Comparison of ENCODE assay signal across 1 mouse cellular context in genomic region chr11:115403338-115404124, GRCm38 (mm10).
TF ChIP-seq lines count a peak whose summit lies in the region.

Gene Mrpl58, plus strand, starts transcription at chr11:115403752.

TF ChIP-seq in CH12.LX, 34 proteins besides CTCF, POLR2A, EP300 and RAD21 (continued from another document):
- TF ChIP-seq TBP (conservative IDR thresholded peaks at IDR 0.05; ENCODE audit: low read depth, low read length) = peak; percentile 79; the same call in 1 of the 2 replicates
- TF ChIP-seq JUN (IDR thresholded peaks at IDR 0.05; ENCODE audit: insufficient read depth, low read depth, low read length) = no peak
- TF ChIP-seq ETS1 (conservative IDR thresholded peaks at IDR 0.05; ENCODE audit: low read depth, low read length) = peak; percentile 19
- no peak for TF ChIP-seq ZNF384 (IDR thresholded peaks at IDR 0.05; ENCODE audit: low read depth, low read length)
- TF ChIP-seq HCFC1 (IDR thresholded peaks at IDR 0.05; ENCODE audit: low read depth, low read length) = peak; percentile 97
- TF ChIP-seq ZC3H11A (IDR thresholded peaks at IDR 0.05; ENCODE audit: low read depth, low read length) = no peak
- peak; percentile 77 for TF ChIP-seq IRF4 (IDR thresholded peaks at IDR 0.05; ENCODE audit: low read depth, low read length)
- TF ChIP-seq ZMIZ1 (IDR thresholded peaks at IDR 0.05; ENCODE audit: low read depth, low read length) = peak; percentile 93; the same call in 1 of the 2 replicates
- peak; percentile 92; the same call in 1 of the 2 replicates for TF ChIP-seq KAT2A (IDR thresholded peaks at IDR 0.05; ENCODE audit: insufficient replicate concordance, low read length)
- 0 out of 2 replicates have a peak, but pooled peaks have one; percentile 15 for TF ChIP-seq E2F4 (IDR thresholded peaks at IDR 0.05; ENCODE audit: insufficient replicate concordance, low read depth, low read length)
- TF ChIP-seq SIN3A (IDR thresholded peaks at IDR 0.05; ENCODE audit: low read length) = peak; percentile 99
- 0 out of 2 replicates have a peak, but pooled peaks have one; percentile 52 for TF ChIP-seq CHD1 (IDR thresholded peaks at IDR 0.05; ENCODE audit: low read depth, low read length)
- TF ChIP-seq MAZ (IDR thresholded peaks at IDR 0.05; ENCODE audit: low read depth, low read length) = peak; percentile 84
